8 mouse cellular contexts compared by ENCODE assay signal in the genomic region with DNA sequence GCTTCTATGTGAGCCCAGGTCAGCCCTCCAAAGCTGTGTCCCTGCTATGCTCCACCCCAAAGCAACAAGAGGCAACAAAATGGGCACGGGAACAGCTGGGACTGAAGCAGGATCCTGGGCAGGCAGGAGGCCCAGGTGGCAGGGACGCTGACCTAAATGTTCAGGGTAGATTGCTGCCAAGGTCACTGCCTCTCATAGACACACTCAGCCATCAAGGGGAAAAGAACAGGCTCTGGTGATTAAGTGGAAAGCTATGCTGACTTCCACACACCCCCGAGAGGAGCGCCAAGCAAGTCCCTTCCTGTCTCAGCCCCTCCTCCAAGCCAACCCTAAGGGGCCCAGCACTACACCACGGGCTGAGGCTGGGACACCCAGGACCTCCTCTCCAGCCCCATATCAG.
DNase-seq lines count a peak whose midpoint lies in the region; ATAC-seq lines count a peak whose summit lies in the region.

No protein-coding gene starts in this region.

- peak; percentile 83 for ATAC-seq in heart, embryonic 15.5 days (replicated peaks; ENCODE audit: insufficient number of reproducible peaks, insufficient read depth, low FRiP score, low read depth)
- ATAC-seq in limb, embryonic 12.5 days (ENCODE audit: insufficient number of reproducible peaks, insufficient read depth, low FRiP score, low TSS enrichment, low read depth): no peak; the same call in 1 of the 2 replicates
- ATAC-seq in stomach, embryonic 15.5 days (ENCODE audit: insufficient read depth, low FRiP score, low read depth): peak; percentile 76

- peak; percentile 73 for DNase-seq in 3134 (ENCODE audit: extremely low read depth, insufficient read length, low spot score)
- DNase-seq in adrenal gland, postnatal 10 days: peak; percentile 81
- no peak for DNase-seq in left cerebral cortex, adult 8-10 months (ENCODE audit: low spot score in 2 of 2)
- DNase-seq in embryo, embryonic 9.5 days (ENCODE audit: extremely low spot score): no peak
- DNase-seq in cerebellum, adult 11-12 months: no peak

- H3K4me3 ChIP-seq in heart, embryonic 15.5 days: no peak overlapping the region
- H3K4me3 ChIP-seq in limb, embryonic 12.5 days (replicated peaks): no peak overlapping the region
- no peak overlapping the region for H3K4me3 ChIP-seq in stomach, embryonic 15.5 days (replicated peaks)

- H3K4me1 ChIP-seq in heart, embryonic 15.5 days (replicated peaks): peaks cover 82% of the 10 kb centered on the region
- H3K4me1 ChIP-seq in limb, embryonic 12.5 days (replicated peaks): peaks cover 32% of the 10 kb centered on the region
- H3K4me1 ChIP-seq in stomach, embryonic 15.5 days: peaks cover 30% of the 10 kb centered on the region

- H3K4me2 ChIP-seq in heart, embryonic 15.5 days: peak overlapping the region; percentile 44
- no peak overlapping the region for H3K4me2 ChIP-seq in limb, embryonic 12.5 days
- 0 out of 2 replicates have a peak overlapping the region, but pooled peaks have one; percentile 6 for H3K4me2 ChIP-seq in stomach, embryonic 15.5 days

- H3K9me3 ChIP-seq in heart, embryonic 15.5 days (replicated peaks): no peaks in the 10 kb centered on the region
- H3K9me3 ChIP-seq in limb, embryonic 12.5 days: peaks cover 8% of the 10 kb centered on the region
- no peaks in the 10 kb centered on the region for H3K9me3 ChIP-seq in stomach, embryonic 15.5 days

- H3K27me3 ChIP-seq in heart, embryonic 15.5 days: no peaks in the 10 kb centered on the region
- H3K27me3 ChIP-seq in limb, embryonic 12.5 days: no peaks in the 10 kb centered on the region
- H3K27me3 ChIP-seq in stomach, embryonic 15.5 days (replicated peaks): no peaks in the 10 kb centered on the region

- H3K27ac ChIP-seq in heart, embryonic 15.5 days: peak overlapping the region; percentile 98
- peak overlapping the region; percentile 69 for H3K27ac ChIP-seq in limb, embryonic 12.5 days
- peak overlapping the region; percentile 84 for H3K27ac ChIP-seq in stomach, embryonic 15.5 days

- no peaks in the 10 kb centered on the region for H3K36me3 ChIP-seq in heart, embryonic 15.5 days
- peaks cover 23% of the 10 kb centered on the region for H3K36me3 ChIP-seq in limb, embryonic 12.5 days
- no peaks in the 10 kb centered on the region for H3K36me3 ChIP-seq in stomach, embryonic 15.5 days

- WGBS in heart, embryonic 15.5 days: 2% methylated on average over 5 of the region's 5 CpGs
- 32% methylated on average over 5 of the region's 5 CpGs for WGBS in limb, embryonic 12.5 days
- 19% methylated on average over 5 of the region's 5 CpGs for WGBS in stomach, embryonic 15.5 days

- H3K9ac ChIP-seq in heart, embryonic 15.5 days: peak overlapping the region; percentile 43
- 0 out of 2 replicates have a peak overlapping the region, but pooled peaks have one; percentile 8 for H3K9ac ChIP-seq in limb, embryonic 12.5 days (replicated peaks)
- H3K9ac ChIP-seq in stomach, embryonic 15.5 days: no peak overlapping the region

Comparison
In these comparisons a context has a peak if more than half of its experiments do, and no peak if none do; other contexts are left out.
1. DNase-seq: peak in 3134 (single experiment) and adrenal gland, postnatal 10 days (single experiment); none in left cerebral cortex, adult 8-10 months (0 of 2), embryo, embryonic 9.5 days (single experiment) and cerebellum, adult 11-12 months (single experiment).
2. Peak in every context shown above with its lines, with median percentiles within 50 percentile points of each other: H3K27ac ChIP-seq.